Mouse (Mus musculus) limb, embryonic 14.5 days (tissue): ENCODE results near the gene Olfr818. TPM values are rescaled to one million over a fixed set of nuclear protein-coding genes. Genes with fewer than 3 reads are reported as not detected.
"Not testable (repeated sequence)": the region's sequence is repeated elsewhere in the genome, so short reads cannot be mapped to it uniquely, and the experiment has no call there.

Experiments used
- ATAC-seq: fragments of 200-750 bp; cut with Nextera tagmentation; 2 replicates; pipeline ENCODE4 v1.8.0; 2017; ENCODE audit warnings: low read depth, moderate number of reproducible peaks, moderate TSS enrichment; ENCODE audit not compliant: low FRiP score
- DNase-seq: peaks from one replicate; pipeline ENCODE4 v3.0.0-alpha.2; 2015; ENCODE audit warnings: low spot score
- H3K27ac ChIP-seq: fragments of 300-500 bp; sonication (generic); replicated peaks from 2 replicates; pipeline ENCODE4 v1.5.1; 2014; ENCODE audit warnings: low read depth, mild to moderate bottlenecking, low read length, moderate library complexity, mixed read lengths
- H3K27me3 ChIP-seq: fragments of 300-500 bp; sonication (generic); 2 replicates; pipeline ENCODE4 v1.6.1; 2014; ENCODE audit warnings: low read length, mixed read lengths; ENCODE audit not compliant: control insufficient read depth, insufficient read depth
- H3K36me3 ChIP-seq: fragments of 300-500 bp; sonication (generic); 2 replicates; pipeline ENCODE4 v1.6.1; 2014; ENCODE audit warnings: mild to moderate bottlenecking, low read length, moderate library complexity, mixed read lengths; ENCODE audit not compliant: control insufficient read depth, insufficient read depth
- H3K4me1 ChIP-seq: fragments of 300-500 bp; sonication (generic); 2 replicates; pipeline ENCODE4 v1.6.1; 2014; ENCODE audit warnings: antibody characterized with exemption, low read length, mixed read lengths; ENCODE audit not compliant: control insufficient read depth, insufficient read depth
- H3K4me2 ChIP-seq: fragments of 300-500 bp; sonication (generic); replicated peaks from 2 replicates; pipeline ENCODE4 v1.6.1; 2014; ENCODE audit warnings: low read depth, mild to moderate bottlenecking, low read length, moderate library complexity; ENCODE audit not compliant: severe bottlenecking
- H3K4me3 ChIP-seq: fragments of 300-500 bp; sonication (generic); replicated peaks from 2 replicates; pipeline ENCODE4 v1.5.1; 2014; ENCODE audit warnings: low read length
- H3K9ac ChIP-seq: fragments of 300-500 bp; sonication (generic); 2 replicates; pipeline ENCODE4 v1.6.1; 2014; ENCODE audit warnings: mild to moderate bottlenecking, low read depth, low read length, moderate library complexity; ENCODE audit not compliant: severe bottlenecking
- H3K9me3 ChIP-seq: fragments of 300-500 bp; sonication (generic); 2 replicates; pipeline ENCODE4 v1.6.1; 2016; ENCODE audit warnings: low read length; ENCODE audit not compliant: control insufficient read depth
- POLR2A ChIP-seq: fragments of 200-500 bp; IDR thresholded peaks from 2 replicates; pipeline ENCODE4 v1.8.0; 2012; ENCODE audit warnings: inconsistent platforms, mild to moderate bottlenecking, moderate library complexity, borderline replicate concordance; ENCODE audit not compliant: insufficient read depth, insufficient read length; ENCODE audit errors: extremely low read depth
- WGBS: fragments of 180-500 bp; shearing (Covaris S2); extraction: QIAGEN DNeasy Blood & Tissue Kit; methylation state at CpG from one replicate; pipeline ENCODE4 v1.1.7; 2014; 5-methylcytosine and 5-hydroxymethylcytosine counted together
- polyA plus RNA-seq, 2 experiments: library from polyadenylated mRNA; depleted of rRNA in 1 of 2; stranded (reverse) in 1 of 2; unstranded in 1 of 2; fragments of >200 nt; fragmentation: Nextera tagmentation in 1 of 2; extraction: Ambion mirVana in 1 of 2; gene quantifications; 2 replicates each; pipeline versions ENCODE4 v1.2.1 to v1.2.3; 2012 to 2014

The Olfr818 gene
- polyA plus RNA-seq, 2 experiments: not detected

DNA sequence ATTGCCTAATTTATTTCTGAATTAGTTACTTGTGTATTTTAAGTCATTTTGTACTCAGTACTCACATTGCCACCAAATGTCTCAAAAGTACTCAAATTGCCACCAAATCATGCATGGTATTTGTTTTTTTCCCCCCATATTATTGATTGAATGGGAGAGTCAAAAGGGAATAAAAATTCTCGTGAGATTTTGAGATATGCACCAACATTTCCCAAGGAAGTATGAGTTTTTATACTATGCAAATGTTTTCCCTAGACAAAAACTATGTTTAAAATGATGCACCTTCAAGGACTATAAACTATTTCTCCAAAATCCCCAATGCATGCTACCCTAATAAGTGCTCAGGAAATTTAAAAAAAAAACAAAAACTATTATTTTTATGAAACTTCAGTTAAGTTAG is 33.4 kb downstream of the Olfr818 start, which contains the start of gene Olfr816:
Gene Olfr816, minus strand, starts transcription at position 101 of the 400 bp plus-strand sequence.
- ATAC-seq: no peak
- Histone ChIP-seq H3K36me3 (no peaks in the 10 kb centered on the region), H3K4me3 (no peak within 1 kb of the TSS), H3K4me1 (no peaks in the 10 kb centered on the region), H3K27ac (no peak within 1 kb of the TSS), H3K4me2 (no peak within 1 kb of the TSS), H3K27me3 (no peaks in the 10 kb centered on the region), H3K9ac (no peak within 1 kb of the TSS), H3K9me3 (no peaks in the 10 kb centered on the region)
- 65% methylated on average over 1 of the region's 1 CpGs for WGBS
- no peak for TF ChIP-seq POLR2A
- DNase-seq: no peak

- not testable (repeated sequence) for DNase-seq, H3K27ac ChIP-seq, H3K4me1 ChIP-seq, H3K9me3 ChIP-seq, H3K27me3 ChIP-seq, H3K36me3 ChIP-seq, H3K9ac ChIP-seq, ATAC-seq, H3K4me2 ChIP-seq, H3K4me3 ChIP-seq
- 100% methylated on average over 1 of the region's 1 CpGs for WGBS
These were observed 43.1 kb downstream of the Olfr818 start, which contains the start of gene Olfr815 for GRCm38 (mm10) chr10:129905767-129906166. Olfr815 (minus strand) TSS chr10:129905867.

Other genes with a start within 250 kb of the Olfr818 start
- not detected in 2 replicates for gene Olfr804, start 245.9 kb downstream of the Olfr818 start, polyA plus RNA-seq (2012; rRNA removed)
- not detected in 2 replicates for gene Olfr804, start 245.9 kb downstream of the Olfr818 start, polyA plus RNA-seq (2014; fragmentation: Nextera tagmentation; extraction: Ambion mirVana)
- gene Olfr805, start 219.7 kb downstream of the Olfr818 start, polyA plus RNA-seq (2012; rRNA removed): not detected in 2 replicates
- not detected in 2 replicates for gene Olfr805, start 219.7 kb downstream of the Olfr818 start, polyA plus RNA-seq (2014; fragmentation: Nextera tagmentation; extraction: Ambion mirVana)
- gene Olfr806, start 207.2 kb downstream of the Olfr818 start, polyA plus RNA-seq (2012; rRNA removed): not detected in 2 replicates
- gene Olfr806, start 207.2 kb downstream of the Olfr818 start, polyA plus RNA-seq (2014; fragmentation: Nextera tagmentation; extraction: Ambion mirVana): not detected in 2 replicates
- gene Olfr807, start 191.3 kb downstream of the Olfr818 start, polyA plus RNA-seq (2012; rRNA removed): not detected in 2 replicates
- gene Olfr807, start 191.3 kb downstream of the Olfr818 start, polyA plus RNA-seq (2014; fragmentation: Nextera tagmentation; extraction: Ambion mirVana): not detected in 2 replicates
- gene Olfr808, start 183.6 kb downstream of the Olfr818 start, polyA plus RNA-seq (2012; rRNA removed): not detected in 2 replicates
- not detected in 2 replicates for gene Olfr808, start 183.6 kb downstream of the Olfr818 start, polyA plus RNA-seq (2014; fragmentation: Nextera tagmentation; extraction: Ambion mirVana)
- not detected in 2 replicates for gene Olfr809, start 174.5 kb downstream of the Olfr818 start, polyA plus RNA-seq (2012; rRNA removed)
- gene Olfr809, start 174.5 kb downstream of the Olfr818 start, polyA plus RNA-seq (2014; fragmentation: Nextera tagmentation; extraction: Ambion mirVana): not detected in 2 replicates
- gene Olfr810, start 154.2 kb downstream of the Olfr818 start, polyA plus RNA-seq (2012; rRNA removed): not detected in 2 replicates
- not detected in 2 replicates for gene Olfr810, start 154.2 kb downstream of the Olfr818 start, polyA plus RNA-seq (2014; fragmentation: Nextera tagmentation; extraction: Ambion mirVana)
- not detected in 2 replicates for gene Olfr811, start 144.7 kb downstream of the Olfr818 start, polyA plus RNA-seq (2012; rRNA removed)
- gene Olfr811, start 144.7 kb downstream of the Olfr818 start, polyA plus RNA-seq (2014; fragmentation: Nextera tagmentation; extraction: Ambion mirVana): not detected in 2 replicates
- gene Olfr812, start 103.0 kb downstream of the Olfr818 start, polyA plus RNA-seq (2012; rRNA removed): not detected in 2 replicates
- not detected in 2 replicates for gene Olfr812, start 103.0 kb downstream of the Olfr818 start, polyA plus RNA-seq (2014; fragmentation: Nextera tagmentation; extraction: Ambion mirVana)
- gene Olfr813, start 93.7 kb downstream of the Olfr818 start, polyA plus RNA-seq (2012; rRNA removed): not detected in 2 replicates
- not detected in 2 replicates for gene Olfr813, start 93.7 kb downstream of the Olfr818 start, polyA plus RNA-seq (2014; fragmentation: Nextera tagmentation; extraction: Ambion mirVana)
- gene Olfr814, start 69.2 kb downstream of the Olfr818 start, polyA plus RNA-seq (2012; rRNA removed): not detected in 2 replicates
- gene Olfr814, start 69.2 kb downstream of the Olfr818 start, polyA plus RNA-seq (2014; fragmentation: Nextera tagmentation; extraction: Ambion mirVana): not detected in 2 replicates
- gene Olfr815, start 43.2 kb downstream of the Olfr818 start, polyA plus RNA-seq (2012; rRNA removed): not detected in 2 replicates
- gene Olfr815, start 43.2 kb downstream of the Olfr818 start, polyA plus RNA-seq (2014; fragmentation: Nextera tagmentation; extraction: Ambion mirVana): not detected in 2 replicates
- gene Olfr816, start 33.5 kb downstream of the Olfr818 start, polyA plus RNA-seq (2012; rRNA removed): not detected in 2 replicates
- gene Olfr816, start 33.5 kb downstream of the Olfr818 start, polyA plus RNA-seq (2014; fragmentation: Nextera tagmentation; extraction: Ambion mirVana): not detected in 2 replicates
- not detected in 2 replicates for gene Olfr819, start 18.2 kb upstream of the Olfr818 start, polyA plus RNA-seq (2012; rRNA removed)
- gene Olfr819, start 18.2 kb upstream of the Olfr818 start, polyA plus RNA-seq (2014; fragmentation: Nextera tagmentation; extraction: Ambion mirVana): not detected in 2 replicates
- gene Olfr247, start 27.0 kb upstream of the Olfr818 start, polyA plus RNA-seq (2012; rRNA removed): not detected in 2 replicates
- not detected in 2 replicates for gene Olfr247, start 27.0 kb upstream of the Olfr818 start, polyA plus RNA-seq (2014; fragmentation: Nextera tagmentation; extraction: Ambion mirVana)
- gene Gm10310, start 36.0 kb upstream of the Olfr818 start, polyA plus RNA-seq (2012; rRNA removed): not detected in 2 replicates
- gene Gm10310, start 36.0 kb upstream of the Olfr818 start, polyA plus RNA-seq (2014; fragmentation: Nextera tagmentation; extraction: Ambion mirVana): not detected in 2 replicates
- gene Olfr820, start 63.5 kb upstream of the Olfr818 start, polyA plus RNA-seq (2012; rRNA removed): not detected in 2 replicates
- not detected in 2 replicates for gene Olfr820, start 63.5 kb upstream of the Olfr818 start, polyA plus RNA-seq (2014; fragmentation: Nextera tagmentation; extraction: Ambion mirVana)
- gene Olfr821, start 81.2 kb upstream of the Olfr818 start, polyA plus RNA-seq (2012; rRNA removed): not detected in 2 replicates
- gene Olfr821, start 81.2 kb upstream of the Olfr818 start, polyA plus RNA-seq (2014; fragmentation: Nextera tagmentation; extraction: Ambion mirVana): not detected in 2 replicates
- gene Olfr822, start 122.1 kb upstream of the Olfr818 start, polyA plus RNA-seq (2012; rRNA removed): not detected in 2 replicates
- gene Olfr822, start 122.1 kb upstream of the Olfr818 start, polyA plus RNA-seq (2014; fragmentation: Nextera tagmentation; extraction: Ambion mirVana): not detected in 2 replicates
- not detected in 2 replicates for gene Olfr823, start 166.3 kb upstream of the Olfr818 start, polyA plus RNA-seq (2012; rRNA removed)
- gene Olfr823, start 166.3 kb upstream of the Olfr818 start, polyA plus RNA-seq (2014; fragmentation: Nextera tagmentation; extraction: Ambion mirVana): not detected in 2 replicates
- gene Olfr824, start 180.9 kb upstream of the Olfr818 start, polyA plus RNA-seq (2012; rRNA removed): not detected in 2 replicates
- gene Olfr824, start 180.9 kb upstream of the Olfr818 start, polyA plus RNA-seq (2014; fragmentation: Nextera tagmentation; extraction: Ambion mirVana): not detected in 2 replicates
- not detected in 2 replicates for gene Olfr825, start 217.7 kb upstream of the Olfr818 start, polyA plus RNA-seq (2012; rRNA removed)
- gene Olfr825, start 217.7 kb upstream of the Olfr818 start, polyA plus RNA-seq (2014; fragmentation: Nextera tagmentation; extraction: Ambion mirVana): not detected in 2 replicates
- not detected in 2 replicates for gene Olfr826, start 235.1 kb upstream of the Olfr818 start, polyA plus RNA-seq (2012; rRNA removed)
- gene Olfr826, start 235.1 kb upstream of the Olfr818 start, polyA plus RNA-seq (2014; fragmentation: Nextera tagmentation; extraction: Ambion mirVana): not detected in 2 replicates